Mouse (Mus musculus): Measurements from ENCODE around the gene Dmrt1. TPM values are rescaled to one million over a fixed set of nuclear protein-coding genes. Genes with fewer than 3 reads are reported as not detected.

The Dmrt1 gene
- polyA plus RNA-seq, 1 experiment from 2014 or later: not detected

DNA sequence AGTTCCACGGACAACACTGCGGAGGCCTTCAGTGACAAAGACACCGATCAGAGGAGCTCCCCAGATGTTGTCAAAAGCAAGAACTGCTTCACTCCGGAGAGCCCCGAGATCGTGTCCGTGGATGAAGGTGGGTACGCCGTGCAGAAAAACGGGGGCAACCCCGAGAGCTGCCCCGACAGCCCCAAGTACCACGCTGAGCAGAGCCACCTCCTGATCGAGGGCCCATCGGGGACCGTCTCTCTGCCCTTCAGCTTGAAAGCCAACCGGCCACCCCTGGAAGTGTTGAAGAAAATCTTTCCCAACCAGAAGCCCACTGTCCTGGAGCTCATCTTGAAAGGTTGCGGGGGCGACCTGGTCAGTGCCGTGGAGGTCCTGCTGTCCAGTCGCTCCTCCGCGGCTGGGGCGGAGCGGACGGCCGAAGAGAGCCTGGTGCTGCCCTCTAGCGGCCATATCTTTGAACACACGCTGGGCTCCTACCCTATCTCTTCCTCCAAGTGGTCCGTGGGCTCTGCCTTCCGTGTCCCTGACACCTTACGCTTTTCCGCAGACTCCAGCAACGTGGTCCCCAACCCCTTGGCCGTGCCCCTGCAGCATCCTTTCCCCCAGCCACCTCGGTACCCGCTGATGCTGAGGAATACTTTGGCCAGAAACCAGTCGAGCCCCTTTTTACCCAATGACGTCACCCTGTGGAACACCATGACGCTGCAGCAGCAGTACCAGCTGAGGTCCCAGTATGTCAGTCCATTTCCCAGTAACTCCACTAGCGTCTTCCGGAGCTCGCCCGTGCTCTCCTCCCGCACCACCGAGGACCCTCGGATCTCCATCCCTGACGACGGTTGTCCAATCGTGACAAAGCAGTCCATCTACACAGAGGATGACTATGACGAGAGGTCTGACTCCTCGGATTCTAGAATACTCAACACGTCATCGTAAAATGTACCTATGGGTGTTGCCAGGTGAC is 117.2 kb downstream of the Dmrt1 start:
- Histone ChIP-seq H3K27ac (ENCODE audit: low read depth, low read length) (no peak overlapping the region), H3K36me3 (ENCODE audit: control insufficient read depth, insufficient read depth, low read length) (no peaks in the 10 kb centered on the region), H3K4me2 (peak overlapping the region; percentile 40), H3K4me3 (ENCODE audit: low read depth, low read length) (peak overlapping the region; percentile 7; the same call in 1 of the 2 replicates), H3K9ac (ENCODE audit: low read depth, low read length) (no peak overlapping the region), H3K4me1 (replicated peaks; ENCODE audit: control insufficient read depth, insufficient read depth, low read length) (no peaks in the 10 kb centered on the region), H3K27me3 (replicated peaks; ENCODE audit: control insufficient read depth, insufficient read depth, low read length) (peaks cover 84% of the 10 kb centered on the region), H3K9me3 (ENCODE audit: control insufficient read depth, low read length) (no peaks in the 10 kb centered on the region)
- DNase-seq (ENCODE audit: low spot score) (peak; percentile 71), ATAC-seq (replicated peaks; ENCODE audit: low FRiP score) (no peak)
- 30% methylated on average over 54 of the region's 54 CpGs for WGBS

DNA sequence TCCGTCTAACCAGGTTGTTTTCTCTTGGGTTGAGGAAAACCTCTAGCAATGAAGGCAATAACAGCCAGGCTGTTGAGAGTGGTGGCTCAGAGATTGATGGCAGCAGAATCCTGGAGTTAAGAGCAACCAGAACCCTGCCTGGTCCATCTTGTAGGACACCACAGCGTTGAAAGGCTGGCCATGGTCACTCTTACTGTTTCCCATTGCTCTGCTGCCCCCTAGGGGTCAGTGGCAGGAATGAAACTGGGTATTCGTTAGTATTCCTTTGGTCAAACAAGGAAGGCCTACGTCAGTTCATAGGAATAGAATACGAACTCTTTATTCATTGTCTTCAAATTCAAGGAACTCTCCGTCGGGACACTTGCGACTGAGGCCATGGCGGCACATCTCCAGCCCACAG is 123.1 kb downstream of the Dmrt1 start:
- H3K27ac ChIP-seq (ENCODE audit: low read depth, low read length): no peak overlapping the region
- peak; percentile 45 for DNase-seq (ENCODE audit: low spot score)
- peaks cover 41% of the 10 kb centered on the region for H3K27me3 ChIP-seq (replicated peaks; ENCODE audit: control insufficient read depth, insufficient read depth, low read length)
- 12% methylated on average over 9 of the region's 9 CpGs for WGBS
- H3K9ac ChIP-seq (ENCODE audit: low read depth, low read length): no peak overlapping the region
- ATAC-seq (replicated peaks; ENCODE audit: low FRiP score): no peak
- no peaks in the 10 kb centered on the region for H3K9me3 ChIP-seq (ENCODE audit: control insufficient read depth, low read length)
- H3K4me1 ChIP-seq (replicated peaks; ENCODE audit: control insufficient read depth, insufficient read depth, low read length): no peaks in the 10 kb centered on the region
- no peak overlapping the region for H3K4me2 ChIP-seq
- no peak overlapping the region for H3K4me3 ChIP-seq (ENCODE audit: low read depth, low read length)
- no peaks in the 10 kb centered on the region for H3K36me3 ChIP-seq (ENCODE audit: control insufficient read depth, insufficient read depth, low read length)

DNA sequence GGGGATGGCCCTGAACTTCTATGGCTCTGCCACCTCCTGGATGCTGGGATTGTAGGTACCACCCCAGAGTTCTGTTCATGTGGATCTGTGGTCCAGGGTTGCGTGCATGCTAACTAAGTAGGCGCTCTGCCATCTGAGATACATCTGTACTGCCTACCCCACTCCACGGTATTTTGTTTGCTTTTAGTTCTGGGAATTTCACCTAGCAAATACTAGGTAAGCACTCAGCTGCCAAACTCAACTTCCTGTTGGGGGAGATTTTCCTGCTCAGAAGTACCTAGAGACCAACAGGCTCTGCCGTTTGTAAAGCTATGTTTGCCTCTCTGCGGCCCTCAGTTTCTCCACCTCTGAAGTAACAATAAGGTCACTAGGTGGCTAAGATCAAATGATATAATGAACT is 129.7 kb downstream of the Dmrt1 start:
- ATAC-seq (replicated peaks; ENCODE audit: low FRiP score) (no peak), DNase-seq (ENCODE audit: low spot score) (no peak)
- Histone ChIP-seq H3K4me1 (replicated peaks; ENCODE audit: control insufficient read depth, insufficient read depth, low read length) (no peaks in the 10 kb centered on the region), H3K4me3 (ENCODE audit: low read depth, low read length) (no peak overlapping the region), H3K4me2 (no peak overlapping the region), H3K9ac (ENCODE audit: low read depth, low read length) (no peak overlapping the region), H3K9me3 (ENCODE audit: control insufficient read depth, low read length) (no peaks in the 10 kb centered on the region), H3K27ac (ENCODE audit: low read depth, low read length) (no peak overlapping the region), H3K36me3 (ENCODE audit: control insufficient read depth, insufficient read depth, low read length) (no peaks in the 10 kb centered on the region), H3K27me3 (replicated peaks; ENCODE audit: control insufficient read depth, insufficient read depth, low read length) (no peaks in the 10 kb centered on the region)
- WGBS: 77% methylated on average over 5 of the region's 5 CpGs

DNA sequence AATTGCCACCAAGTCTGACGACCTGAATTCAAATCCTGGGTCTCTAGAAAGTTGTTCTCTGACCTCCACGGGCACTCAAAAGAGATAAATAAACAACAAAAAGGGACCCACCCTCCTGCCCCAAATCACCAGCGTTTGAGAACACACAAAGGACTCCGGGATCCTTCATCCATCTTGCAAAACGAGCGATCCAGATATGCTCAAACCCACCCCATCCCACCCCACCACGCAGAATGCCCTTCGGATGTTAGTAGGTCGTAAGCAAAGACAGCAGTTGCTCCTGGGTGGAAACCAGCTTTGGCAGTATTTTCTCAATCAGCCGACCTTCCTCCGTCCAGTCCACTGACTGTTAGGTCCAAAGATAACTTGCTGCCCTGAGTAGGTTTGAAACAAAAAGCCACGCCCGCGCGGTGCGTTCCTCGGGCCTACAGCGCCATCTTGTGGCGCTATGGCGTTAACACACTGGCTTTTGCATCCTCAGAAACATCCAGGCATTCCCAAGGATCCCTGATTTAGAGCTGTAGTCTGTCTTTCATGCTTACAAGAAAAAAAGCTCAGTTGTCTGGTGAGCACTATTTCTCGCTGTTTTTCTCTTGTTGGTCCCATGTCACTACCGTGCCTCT is 130.3 kb downstream of the Dmrt1 start:
- no peaks in the 10 kb centered on the region for H3K9me3 ChIP-seq (ENCODE audit: control insufficient read depth, low read length)
- no peak overlapping the region for H3K9ac ChIP-seq (ENCODE audit: low read depth, low read length)
- ATAC-seq (replicated peaks; ENCODE audit: low FRiP score): no peak; the same call in 1 of the 2 replicates
- no peaks in the 10 kb centered on the region for H3K36me3 ChIP-seq (ENCODE audit: control insufficient read depth, insufficient read depth, low read length)
- H3K4me1 ChIP-seq (replicated peaks; ENCODE audit: control insufficient read depth, insufficient read depth, low read length): no peaks in the 10 kb centered on the region
- peak; percentile 68 for DNase-seq (ENCODE audit: low spot score)
- no peak overlapping the region for H3K27ac ChIP-seq (ENCODE audit: low read depth, low read length)
- no peaks in the 10 kb centered on the region for H3K27me3 ChIP-seq (replicated peaks; ENCODE audit: control insufficient read depth, insufficient read depth, low read length)
- peak overlapping the region; percentile 40 for H3K4me2 ChIP-seq
- WGBS: 15% methylated on average over 22 of the region's 22 CpGs
- no peak overlapping the region for H3K4me3 ChIP-seq (ENCODE audit: low read depth, low read length)

- Histone ChIP-seq H3K4me3 (ENCODE audit: low read depth, low read length) (no peak overlapping the region), H3K27me3 (replicated peaks; ENCODE audit: control insufficient read depth, insufficient read depth, low read length) (no peaks in the 10 kb centered on the region), H3K9me3 (ENCODE audit: control insufficient read depth, low read length) (no peaks in the 10 kb centered on the region), H3K9ac (ENCODE audit: low read depth, low read length) (no peak overlapping the region), H3K36me3 (ENCODE audit: control insufficient read depth, insufficient read depth, low read length) (no peaks in the 10 kb centered on the region), H3K4me2 (no peak overlapping the region), H3K4me1 (replicated peaks; ENCODE audit: control insufficient read depth, insufficient read depth, low read length) (no peaks in the 10 kb centered on the region), H3K27ac (ENCODE audit: low read depth, low read length) (no peak overlapping the region)
- ATAC-seq (replicated peaks; ENCODE audit: low FRiP score) (no peak), DNase-seq (ENCODE audit: low spot score) (no peak)
- 64% methylated on average over 11 of the region's 11 CpGs for WGBS
These were observed 133.4 kb downstream of the Dmrt1 start for GRCm38 (mm10) chr19:25638766-25639361.

DNA sequence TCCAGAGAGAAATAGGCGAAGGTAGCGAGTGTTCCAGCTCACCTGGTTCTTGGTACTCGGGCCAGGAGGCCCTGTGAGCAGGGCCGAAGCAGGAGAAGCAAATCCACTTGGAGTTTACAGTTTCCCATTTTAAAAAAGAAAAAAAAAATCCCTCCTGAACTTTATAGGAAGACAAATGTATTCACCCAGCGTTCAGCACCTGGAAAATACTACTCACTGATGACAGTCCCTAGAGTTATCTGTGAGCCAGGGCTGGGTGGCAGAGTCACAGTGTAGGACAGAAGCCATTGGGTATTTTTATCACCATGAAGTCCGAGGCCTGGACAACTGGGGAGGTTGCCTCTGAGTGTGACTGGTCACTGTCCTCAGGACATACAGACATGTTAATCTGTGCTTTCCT is 136.4 kb downstream of the Dmrt1 start:
- Histone ChIP-seq H3K9ac (ENCODE audit: low read depth, low read length) (no peak overlapping the region), H3K9me3 (ENCODE audit: control insufficient read depth, low read length) (no peaks in the 10 kb centered on the region), H3K4me1 (replicated peaks; ENCODE audit: control insufficient read depth, insufficient read depth, low read length) (no peaks in the 10 kb centered on the region), H3K27me3 (replicated peaks; ENCODE audit: control insufficient read depth, insufficient read depth, low read length) (no peaks in the 10 kb centered on the region), H3K4me2 (no peak overlapping the region), H3K36me3 (ENCODE audit: control insufficient read depth, insufficient read depth, low read length) (no peaks in the 10 kb centered on the region), H3K4me3 (ENCODE audit: low read depth, low read length) (no peak overlapping the region), H3K27ac (ENCODE audit: low read depth, low read length) (no peak overlapping the region)
- no peak for ATAC-seq (replicated peaks; ENCODE audit: low FRiP score)
- WGBS: 85% methylated on average over 6 of the region's 6 CpGs
- DNase-seq (ENCODE audit: low spot score): no peak

- Histone ChIP-seq H3K4me2 (no peak overlapping the region), H3K27me3 (replicated peaks; ENCODE audit: control insufficient read depth, insufficient read depth, low read length) (no peaks in the 10 kb centered on the region), H3K36me3 (ENCODE audit: control insufficient read depth, insufficient read depth, low read length) (no peaks in the 10 kb centered on the region), H3K27ac (ENCODE audit: low read depth, low read length) (no peak overlapping the region), H3K9me3 (ENCODE audit: control insufficient read depth, low read length) (no peaks in the 10 kb centered on the region), H3K4me1 (replicated peaks; ENCODE audit: control insufficient read depth, insufficient read depth, low read length) (no peaks in the 10 kb centered on the region), H3K9ac (ENCODE audit: low read depth, low read length) (no peak overlapping the region), H3K4me3 (ENCODE audit: low read depth, low read length) (no peak overlapping the region)
- ATAC-seq (replicated peaks; ENCODE audit: low FRiP score): no peak
- 58% methylated on average over 3 of the region's 3 CpGs for WGBS
- no peak for DNase-seq (ENCODE audit: low spot score)
These were observed 141.7 kb downstream of the Dmrt1 start for GRCm38 (mm10) chr19:25647136-25647535.

DNA sequence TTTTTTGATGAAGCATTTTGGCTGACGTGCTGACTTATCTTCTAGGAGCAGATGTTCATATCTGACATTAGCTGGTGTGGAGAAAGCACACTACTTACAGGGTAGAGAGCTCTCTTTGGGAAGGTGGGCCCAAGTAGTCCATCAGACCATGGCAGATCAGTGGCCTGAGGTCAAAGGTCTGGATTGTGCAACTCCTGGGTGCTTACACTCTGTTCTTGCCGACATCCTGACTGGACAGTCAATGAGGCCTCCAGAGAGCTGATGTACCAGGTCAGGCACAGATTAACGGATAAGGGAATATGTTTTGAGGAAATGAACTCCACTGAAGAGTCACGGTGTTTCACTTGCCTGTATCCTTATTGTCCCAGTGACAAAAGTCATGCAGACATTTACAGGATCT is 143.3 kb downstream of the Dmrt1 start:
- Histone ChIP-seq H3K4me1 (replicated peaks; ENCODE audit: control insufficient read depth, insufficient read depth, low read length) (no peaks in the 10 kb centered on the region), H3K27me3 (replicated peaks; ENCODE audit: control insufficient read depth, insufficient read depth, low read length) (no peaks in the 10 kb centered on the region), H3K27ac (ENCODE audit: low read depth, low read length) (no peak overlapping the region), H3K4me3 (ENCODE audit: low read depth, low read length) (no peak overlapping the region), H3K9ac (ENCODE audit: low read depth, low read length) (no peak overlapping the region), H3K36me3 (ENCODE audit: control insufficient read depth, insufficient read depth, low read length) (no peaks in the 10 kb centered on the region), H3K4me2 (no peak overlapping the region), H3K9me3 (ENCODE audit: control insufficient read depth, low read length) (no peaks in the 10 kb centered on the region)
- ATAC-seq (replicated peaks; ENCODE audit: low FRiP score): peak; percentile 53; the same call in 1 of the 2 replicates
- 52% methylated on average over 4 of the region's 4 CpGs for WGBS
- DNase-seq (ENCODE audit: low spot score): no peak
